Mouse (Mus musculus) hindbrain, postnatal 0 days (tissue): ENCODE measurements at regions not wholly inside any gene's neighbourhood (a gene's known extent, or its start where the extent isn't known, plus 50 kb on each side); places are given as distances from the start of the nearest gene placed in this dataset.

Source experiments
- ATAC-seq: fragments of 200-750 bp; cut with Nextera tagmentation; 2 replicates; pipeline ENCODE4 v1.8.0; 2017; ENCODE audit warnings: mild to moderate bottlenecking, moderate TSS enrichment, moderate library complexity
- DNase-seq: peaks from one replicate; pipeline ENCODE4 v3.0.0-alpha.2; 2015; ENCODE audit warnings: low spot score
- H3K27ac ChIP-seq: fragments of 300-500 bp; sonication (generic); 2 replicates; pipeline ENCODE4 v1.5.1; 2014; ENCODE audit warnings: mild to moderate bottlenecking
- H3K27me3 ChIP-seq: fragments of 300-500 bp; sonication (generic); 2 replicates; pipeline ENCODE4 v1.6.1; 2014; ENCODE audit warnings: low read length, mixed read lengths; ENCODE audit not compliant: insufficient read depth
- H3K36me3 ChIP-seq: fragments of 300-500 bp; sonication (generic); 2 replicates; pipeline ENCODE4 v1.6.1; 2014; ENCODE audit warnings: low read length, mixed read lengths; ENCODE audit not compliant: insufficient read depth
- H3K4me1 ChIP-seq: fragments of 300-500 bp; sonication (generic); 2 replicates; pipeline ENCODE4 v1.6.1; 2014; ENCODE audit warnings: antibody characterized with exemption, low read length, mixed read lengths; ENCODE audit not compliant: insufficient read depth
- H3K4me2 ChIP-seq: fragments of 300-500 bp; sonication (generic); 2 replicates; pipeline ENCODE4 v1.6.1; 2014; ENCODE audit warnings: low read depth, mild to moderate bottlenecking, low read length, moderate library complexity, mixed read lengths
- H3K4me3 ChIP-seq: fragments of 300-500 bp; sonication (generic); 2 replicates; pipeline ENCODE4 v1.5.1; 2014; ENCODE audit warnings: low read length
- H3K9ac ChIP-seq: fragments of 300-500 bp; sonication (generic); replicated peaks from 2 replicates; pipeline ENCODE4 v1.6.1; 2014; ENCODE audit warnings: mild to moderate bottlenecking, low read length, moderate library complexity, mixed read lengths
- H3K9me3 ChIP-seq: fragments of 300-500 bp; sonication (generic); 2 replicates; pipeline ENCODE4 v1.6.1; 2016; ENCODE audit warnings: low read length, mixed read lengths
- CTCF ChIP-seq: IDR thresholded peaks from 2 replicates; pipeline ENCODE4 v1.5.1; 2016; ENCODE audit warnings: antibody characterized with exemption, control low read depth, low read depth
- WGBS: fragments of 180-500 bp; shearing (Covaris S2); extraction: QIAGEN DNeasy Blood & Tissue Kit; methylation state at CpG from one replicate; pipeline ENCODE4 v1.1.7; 2014; 5-methylcytosine and 5-hydroxymethylcytosine counted together

DNA sequence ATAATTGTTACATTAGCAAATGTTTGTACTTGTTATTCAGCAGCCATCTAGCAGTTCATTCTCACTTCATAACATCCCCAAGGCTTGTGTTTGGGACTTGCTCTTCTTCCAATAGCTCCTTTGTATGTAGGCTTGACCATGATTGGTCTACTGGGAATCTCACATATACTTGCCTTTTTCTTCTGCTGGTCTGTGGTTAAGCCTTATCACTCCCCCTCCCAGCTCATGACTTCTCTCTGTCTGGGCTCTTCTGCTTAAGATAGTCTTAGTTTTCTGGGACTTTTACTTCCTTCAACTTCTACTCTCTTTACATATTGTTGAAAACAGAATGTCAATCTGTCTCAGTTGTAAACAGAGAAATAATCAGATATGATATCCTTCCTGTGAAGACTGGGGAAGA is 844.0 kb upstream of the 2610301B20Rik start:
- no peak for DNase-seq

DNA sequence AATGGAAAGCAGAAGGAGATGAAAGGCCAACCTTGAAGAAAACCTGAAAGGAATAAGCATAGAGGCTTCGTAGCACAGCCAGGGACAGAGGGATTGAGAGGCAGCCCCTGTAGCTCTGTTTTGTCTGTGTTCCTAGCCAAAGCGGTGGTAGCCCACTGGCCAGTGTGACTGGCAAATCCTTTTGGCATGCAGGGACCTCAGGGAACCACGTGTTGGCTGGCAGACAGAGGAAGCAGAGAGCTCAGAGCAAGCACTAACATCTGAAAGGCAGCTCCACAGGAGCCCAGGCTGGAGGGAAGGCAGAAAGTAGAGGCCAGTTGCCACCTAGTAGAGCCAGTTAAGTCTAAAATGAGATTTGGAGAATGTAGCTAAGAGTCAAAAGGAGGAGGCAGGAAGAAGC is 842.5 kb upstream of the 2610301B20Rik start:
- Histone ChIP-seq H3K4me1 (no peaks in the 10 kb centered on the region), H3K36me3 (no peaks in the 10 kb centered on the region), H3K27ac (no peak overlapping the region), H3K9ac (no peak overlapping the region), H3K27me3 (no peaks in the 10 kb centered on the region), H3K4me2 (no peak overlapping the region), H3K4me3 (no peak overlapping the region), H3K9me3 (no peaks in the 10 kb centered on the region)
- ATAC-seq: peak; percentile 59
- TF ChIP-seq CTCF: no peak
- peak; percentile 17 for DNase-seq
- WGBS: 27% methylated on average over 3 of the region's 3 CpGs

More for the DNA sequence above, 844.0 kb upstream of the 2610301B20Rik start:
- no peaks in the 10 kb centered on the region for H3K27me3 ChIP-seq
- H3K36me3 ChIP-seq: no peaks in the 10 kb centered on the region
- H3K9ac ChIP-seq: no peak overlapping the region
- ATAC-seq: no peak
- no peaks in the 10 kb centered on the region for H3K9me3 ChIP-seq
- H3K4me1 ChIP-seq: no peaks in the 10 kb centered on the region
- no peak overlapping the region for H3K27ac ChIP-seq
- H3K4me3 ChIP-seq: no peak overlapping the region
- no peak overlapping the region for H3K4me2 ChIP-seq
- no peak for TF ChIP-seq CTCF

DNA sequence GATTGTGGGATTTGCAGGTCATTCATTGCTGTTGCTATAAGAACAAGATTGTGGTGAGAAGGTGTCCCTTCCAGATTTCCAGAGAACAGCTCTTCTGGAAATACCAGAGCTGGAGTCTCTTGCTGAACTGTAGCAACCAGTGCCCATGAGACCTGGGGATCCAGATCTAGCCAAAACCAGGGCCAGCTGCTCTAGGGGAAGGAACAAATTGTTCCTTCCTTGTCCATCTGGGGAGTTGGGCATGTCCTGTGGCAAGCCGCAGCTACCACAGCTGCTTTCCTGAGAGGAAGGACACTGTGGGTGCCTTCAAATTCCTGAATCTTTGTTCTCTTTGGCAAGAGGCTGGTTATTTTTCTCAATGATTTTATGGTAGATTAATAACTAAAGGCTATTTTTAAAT is 839.0 kb upstream of the 2610301B20Rik start:
- H3K36me3 ChIP-seq: no peaks in the 10 kb centered on the region
- no peak overlapping the region for H3K9ac ChIP-seq
- no peak for TF ChIP-seq CTCF
- H3K4me2 ChIP-seq: no peak overlapping the region
- no peaks in the 10 kb centered on the region for H3K9me3 ChIP-seq
- H3K4me1 ChIP-seq: no peaks in the 10 kb centered on the region
- 66% methylated on average over 1 of the region's 1 CpGs for WGBS
- ATAC-seq: no peak
- H3K4me3 ChIP-seq: no peak overlapping the region
- no peaks in the 10 kb centered on the region for H3K27me3 ChIP-seq
- H3K27ac ChIP-seq: no peak overlapping the region
- no peak for DNase-seq

DNA sequence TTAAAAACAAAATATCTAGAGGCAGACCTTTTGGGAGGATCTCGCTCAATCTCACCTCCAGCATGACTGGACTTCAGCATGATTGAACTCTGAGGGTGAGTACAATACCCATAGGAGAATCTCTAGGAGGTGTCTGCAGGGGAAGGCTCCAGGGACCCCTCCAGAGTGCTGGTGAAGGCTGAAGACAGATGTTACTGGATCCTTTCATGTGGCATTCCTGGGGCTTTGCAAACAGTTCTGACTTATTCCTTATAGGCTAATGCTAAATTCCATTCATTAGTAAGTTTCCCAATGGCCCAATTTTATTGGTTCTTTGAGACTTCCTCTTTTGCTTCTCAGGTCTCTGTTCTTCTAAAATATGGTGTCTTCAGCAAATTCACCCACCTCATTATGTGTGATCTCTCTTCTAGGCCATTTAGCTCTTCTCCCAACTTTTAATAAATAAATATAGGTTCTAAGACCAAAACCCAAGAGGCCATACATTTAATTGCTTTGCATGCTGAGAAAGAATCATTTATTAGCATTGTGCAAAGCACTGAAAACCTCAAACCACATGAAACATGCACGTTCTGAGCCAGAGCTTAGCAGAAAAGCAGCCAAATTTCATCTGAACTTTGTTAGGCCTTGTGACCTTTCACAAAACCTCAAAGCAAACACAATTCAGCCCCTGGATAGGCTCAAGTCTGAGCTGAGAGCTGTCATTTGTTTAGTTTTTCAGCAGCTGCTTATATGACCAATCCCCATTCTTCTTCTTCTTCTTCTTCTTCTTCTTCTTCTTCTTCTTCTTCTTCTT is 832.8 kb upstream of the 2610301B20Rik start:
- DNase-seq (no peak), ATAC-seq (no peak)
- Histone ChIP-seq H3K36me3 (no peaks in the 10 kb centered on the region), H3K9me3 (no peaks in the 10 kb centered on the region), H3K4me3 (no peak overlapping the region), H3K27ac (no peak overlapping the region), H3K9ac (no peak overlapping the region), H3K4me1 (no peaks in the 10 kb centered on the region), H3K27me3 (no peaks in the 10 kb centered on the region), H3K4me2 (no peak overlapping the region)
- no peak for TF ChIP-seq CTCF
- WGBS: 77% methylated on average over 2 of the region's 2 CpGs

- DNase-seq (no peak), ATAC-seq (no peak)
- no peak overlapping the region for H3K9ac ChIP-seq
- no peaks in the 10 kb centered on the region for H3K9me3 ChIP-seq
- H3K4me1 ChIP-seq: no peaks in the 10 kb centered on the region
- H3K4me3 ChIP-seq: no peak overlapping the region
- WGBS: 89% methylated on average over 1 of the region's 1 CpGs
- H3K36me3 ChIP-seq: no peaks in the 10 kb centered on the region
- no peaks in the 10 kb centered on the region for H3K27me3 ChIP-seq
- no peak for TF ChIP-seq CTCF
- no peak overlapping the region for H3K27ac ChIP-seq
- no peak overlapping the region for H3K4me2 ChIP-seq
Measured at GRCm38 (mm10) chr4:10048770-10049169, 825.5 kb upstream of the 2610301B20Rik start.

DNA sequence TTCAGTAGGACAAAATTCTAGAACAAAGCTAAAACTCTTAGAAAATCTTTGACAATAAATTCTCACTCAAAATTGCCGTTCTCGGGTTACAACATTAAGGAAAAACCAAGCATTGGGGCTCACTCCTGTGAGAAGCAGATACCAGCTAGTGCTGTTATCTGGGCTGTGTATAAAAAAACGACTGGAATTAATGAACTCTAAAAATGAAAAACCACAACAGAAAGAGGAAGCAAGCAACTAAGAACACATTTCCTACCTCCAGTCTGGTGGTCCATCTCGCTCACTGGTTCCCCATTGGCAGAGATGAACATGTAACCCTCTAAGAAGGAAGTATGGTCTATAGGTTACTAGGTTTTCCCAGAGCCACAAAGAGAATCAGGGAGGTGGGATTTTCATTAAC is 824.9 kb upstream of the 2610301B20Rik start:
- Histone ChIP-seq H3K9me3 (no peaks in the 10 kb centered on the region), H3K4me2 (no peak overlapping the region), H3K27ac (no peak overlapping the region), H3K36me3 (no peaks in the 10 kb centered on the region), H3K4me1 (no peaks in the 10 kb centered on the region), H3K27me3 (no peaks in the 10 kb centered on the region), H3K9ac (no peak overlapping the region), H3K4me3 (no peak overlapping the region)
- ATAC-seq (no peak), DNase-seq (no peak)
- WGBS: 74% methylated on average over 4 of the region's 4 CpGs
- no peak for TF ChIP-seq CTCF
